Mouse (Mus musculus) forebrain, embryonic 15.5 days (tissue): ENCODE measurements around the gene Apex1. TPM values are rescaled to one million over a fixed set of nuclear protein-coding genes. Genes with fewer than 3 reads are reported as not detected.

ENCODE experiments used
- polyA plus RNA-seq: library from polyadenylated mRNA; unstranded; fragments of >200 nt; fragmentation: Nextera tagmentation; extraction: Ambion mirVana; gene quantifications from 2 replicates; pipeline ENCODE4 v1.2.1, GENCODE M21; 2015

The Apex1 gene
- polyA plus RNA-seq, 1 experiment from 2014 or later: 286 TPM

Other genes starting within 250 kb of the Apex1 start
- not detected in 2 replicates for gene Olfr747, start 231.8 kb upstream of the Apex1 start, polyA plus RNA-seq
- gene Olfr748, start 217.6 kb upstream of the Apex1 start, polyA plus RNA-seq: not detected in 2 replicates
- gene Olfr749, start 179.9 kb upstream of the Apex1 start, polyA plus RNA-seq: not detected in 2 replicates
- 122 and 130 TPM in 2 replicates for gene Ttc5, start 139.4 kb upstream of the Apex1 start, polyA plus RNA-seq
- gene Ccnb1ip1, start 117.2 kb upstream of the Apex1 start, polyA plus RNA-seq: 0.11 TPM in 2 replicates
- gene Parp2, start 117.1 kb upstream of the Apex1 start, polyA plus RNA-seq: 51.6 and 59.1 TPM in 2 replicates
- 1.6 and 1.7 TPM in 2 replicates for gene Tep1, start 54.4 kb upstream of the Apex1 start, polyA plus RNA-seq
- 0.18 and 0.27 TPM in 2 replicates for gene Klhl33, start 27.5 kb upstream of the Apex1 start, polyA plus RNA-seq
- gene Osgep, start 75 bp upstream of the Apex1 start, polyA plus RNA-seq: 145 and 150 TPM in 2 replicates
- gene Pip4p1, start 5.9 kb downstream of the Apex1 start, polyA plus RNA-seq: 95.1 and 95.3 TPM in 2 replicates
- 17.0 and 19.8 TPM in 2 replicates for gene Pnp, start 6.1 kb downstream of the Apex1 start, polyA plus RNA-seq
- gene Gm49342, start 19.5 kb downstream of the Apex1 start, polyA plus RNA-seq: not detected in 2 replicates
- gene Pnp2, start 31.0 kb downstream of the Apex1 start, polyA plus RNA-seq: 0.17 and 0.20 TPM in 2 replicates
- not detected in 2 replicates for gene Rnase10, start 82.8 kb downstream of the Apex1 start, polyA plus RNA-seq
- not detected in 2 replicates for gene Rnase9, start 116.9 kb downstream of the Apex1 start, polyA plus RNA-seq
- gene Rnase11, start 125.2 kb downstream of the Apex1 start, polyA plus RNA-seq: not detected in 2 replicates
- not detected in 2 replicates for gene Rnase12, start 132.7 kb downstream of the Apex1 start, polyA plus RNA-seq
- gene Olfr750, start 149.5 kb downstream of the Apex1 start, polyA plus RNA-seq: not detected in 2 replicates
- gene Rnase4, start 166.1 kb downstream of the Apex1 start, polyA plus RNA-seq: 8.9 and 10.0 TPM in 2 replicates
- 2.6 and 3.8 TPM in 2 replicates for gene Ang, start 166.2 kb downstream of the Apex1 start, polyA plus RNA-seq
- not detected in 2 replicates for gene Eddm3b, start 189.5 kb downstream of the Apex1 start, polyA plus RNA-seq
- gene Rnase6, start 198.9 kb downstream of the Apex1 start, polyA plus RNA-seq: 0.36 and 0.40 TPM in 2 replicates
- gene Rnase1, start 221.8 kb downstream of the Apex1 start, polyA plus RNA-seq: 0.23 and 0.26 TPM in 2 replicates
- gene Rnase2b, start 237.3 kb downstream of the Apex1 start, polyA plus RNA-seq: not detected in 2 replicates